ENCODE assay signal across 8 mouse cellular contexts in the genomic region with DNA sequence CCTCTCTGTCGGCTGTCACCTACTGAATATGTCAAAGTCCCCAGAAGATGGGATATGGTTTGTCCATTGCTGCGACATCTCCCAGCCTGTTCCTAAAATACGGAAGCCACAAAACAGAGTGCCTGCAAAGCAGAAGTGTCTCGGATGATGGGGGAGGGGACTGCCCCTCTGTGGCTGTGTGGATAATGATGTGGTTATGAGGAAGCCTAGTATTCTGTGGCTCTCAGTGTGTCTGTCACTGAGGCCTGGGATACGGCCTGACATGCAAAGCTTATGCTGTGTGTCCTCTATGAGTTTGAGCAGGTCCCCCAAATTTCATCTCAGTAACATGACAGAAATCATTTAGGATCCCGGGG. TPM values are rescaled to one million over a fixed set of nuclear protein-coding genes. Genes with fewer than 3 reads are reported as not detected.
DNase-seq lines count a peak whose midpoint lies in the region; ATAC-seq lines count a peak whose summit lies in the region.

No protein-coding gene starts in this region.

- no peak overlapping the region for H3K4me3 ChIP-seq in embryonic facial prominence, embryonic 12.5 days
- no peak overlapping the region for H3K4me3 ChIP-seq in neural tube, embryonic 12.5 days

- WGBS in embryonic facial prominence, embryonic 12.5 days = 37% methylated on average over 6 of the region's 6 CpGs
- 34% methylated on average over 6 of the region's 6 CpGs for WGBS in neural tube, embryonic 12.5 days

- H3K27ac ChIP-seq in embryonic facial prominence, embryonic 12.5 days = no peak overlapping the region; the same call in 1 of the 2 replicates
- peak overlapping the region; percentile 34; the same call in 1 of the 2 replicates for H3K27ac ChIP-seq in neural tube, embryonic 12.5 days

- DNase-seq in left cerebral cortex, postnatal 10 days (ENCODE audit: extremely low spot score in 1 of 2, low spot score in 2 of 2) = peak; percentile 56 to 63
- no peak for DNase-seq in left cerebral cortex, adult 8-10 months (ENCODE audit: low spot score in 2 of 2)
- peak; percentile 38 to 53 for DNase-seq in left cerebral cortex, postnatal 25 days (ENCODE audit: low spot score in 2 of 2)
- no peak for DNase-seq in ovary, postnatal 10 days (ENCODE audit: low spot score)
- DNase-seq in urinary bladder, postnatal 4 days (ENCODE audit: low spot score in 2 of 2) = no peak

- H3K27me3 ChIP-seq in embryonic facial prominence, embryonic 12.5 days = no peaks in the 10 kb centered on the region
- no peaks in the 10 kb centered on the region for H3K27me3 ChIP-seq in neural tube, embryonic 12.5 days (replicated peaks)

- intact Hi-C loops in left cerebral cortex, postnatal 10 days (cut with DNase I) = no loop called here
- intact Hi-C loops in left cerebral cortex, postnatal 25 days (cut with DNase I) = loop anchor here (5.0 to 10.0 kb wide), 3 partner anchors 62 to 219 kb away; a partner anchor contains a TSS

- no peak for ATAC-seq in embryonic facial prominence, embryonic 12.5 days (ENCODE audit: insufficient number of reproducible peaks, insufficient read depth, low FRiP score, low TSS enrichment)
- ATAC-seq in neural tube, embryonic 12.5 days (ENCODE audit: low FRiP score, low read depth) = peak; percentile 84
- ATAC-seq in activated CD4-positive, CD25-positive, alpha-beta regulatory T cell, adult 4 months = no peak

- H3K9me3 ChIP-seq in embryonic facial prominence, embryonic 12.5 days = no peaks in the 10 kb centered on the region
- no peaks in the 10 kb centered on the region for H3K9me3 ChIP-seq in neural tube, embryonic 12.5 days

- peaks cover 11% of the 10 kb centered on the region; the same call in 1 of the 2 replicates for H3K4me1 ChIP-seq in embryonic facial prominence, embryonic 12.5 days
- H3K4me1 ChIP-seq in neural tube, embryonic 12.5 days = peaks cover 16% of the 10 kb centered on the region

- H3K4me2 ChIP-seq in embryonic facial prominence, embryonic 12.5 days (replicated peaks) = peak overlapping the region; percentile 40
- H3K4me2 ChIP-seq in neural tube, embryonic 12.5 days (replicated peaks) = peak overlapping the region; percentile 54

- H3K9ac ChIP-seq in embryonic facial prominence, embryonic 12.5 days = no peak overlapping the region
- no peak overlapping the region for H3K9ac ChIP-seq in neural tube, embryonic 12.5 days

- no peaks in the 10 kb centered on the region for H3K36me3 ChIP-seq in embryonic facial prominence, embryonic 12.5 days
- no peaks in the 10 kb centered on the region; the same call in none of the 2 replicates for H3K36me3 ChIP-seq in neural tube, embryonic 12.5 days

RNA-seq across cellular contexts. Expression of a gene that starts 35.2 kb away (rescaled TPM):
- 10 to 100 TPM; 70.5 to 73.2 TPM for total RNA-seq in left cerebral cortex, postnatal 10 days (2021)
- 10 to 100 TPM; 79.0 to 84.9 (median 81.5) TPM for total RNA-seq in left cerebral cortex, adult 8-10 months (2022)
- polyA plus RNA-seq in embryonic facial prominence, embryonic 12.5 days (2016; fragmentation: Nextera tagmentation; extraction: Ambion mirVana) = 15.3 and 17.4 TPM in 2 replicates
- total RNA-seq in left cerebral cortex, postnatal 25 days (2021) = 10 to 100 TPM; 82.9 to 85.4 TPM
- polyA plus RNA-seq in neural tube, embryonic 12.5 days (2016; fragmentation: Nextera tagmentation; extraction: Ambion mirVana) = 21.4 and 22.0 TPM in 2 replicates
- 1 to 10 TPM; 4.8 to 6.4 TPM for polyA plus RNA-seq in activated CD4-positive, CD25-positive, alpha-beta regulatory T cell, adult 4 months (2017; shearing (Covaris generic))

Comparison
In these comparisons a context has a peak if more than half of its experiments do, and no peak if none do; other contexts are left out.
1. DNase-seq: peak in left cerebral cortex, postnatal 10 days (2 of 2) and left cerebral cortex, postnatal 25 days (2 of 2); none in left cerebral cortex, adult 8-10 months (0 of 2), ovary, postnatal 10 days (single experiment) and urinary bladder, postnatal 4 days (0 of 2).